Mouse (Mus musculus) bone marrow macrophage, adult 2 months (primary cell): ENCODE results near the gene Srms. TPM values are rescaled to one million over a fixed set of nuclear protein-coding genes. Genes with fewer than 3 reads are reported as not detected.
A peak's percentile ranks its signal among the peaks of the same experiment; 100 is the strongest.

Source experiments
- H3K27ac ChIP-seq: 2 replicates; pipeline ENCODE4 v1.5.1; 2012; ENCODE audit warnings: low read depth, low read length; ENCODE audit not compliant: insufficient read depth
- H3K4me1 ChIP-seq: 2 replicates; pipeline ENCODE4 v1.6.1; 2012; ENCODE audit warnings: low read length; ENCODE audit not compliant: control insufficient read depth, insufficient read depth
- H3K4me3 ChIP-seq: 2 replicates; pipeline ENCODE4 v1.5.1; 2012; ENCODE audit warnings: mild to moderate bottlenecking, low read length, moderate library complexity; ENCODE audit not compliant: insufficient read depth
- CTCF ChIP-seq: IDR thresholded peaks from 2 replicates; pipeline ENCODE4 v1.5.1; 2012; ENCODE audit warnings: low read depth, mild to moderate bottlenecking, low read length, moderate library complexity
- POLR2A ChIP-seq: IDR thresholded peaks from 2 replicates; pipeline ENCODE4 v1.6.1; 2012; ENCODE audit warnings: mild to moderate bottlenecking, low read depth, low read length, borderline replicate concordance
- polyA plus RNA-seq: library from polyadenylated mRNA; stranded (reverse); fragments of >200 nt; gene quantifications from 2 replicates; pipeline ENCODE4 v1.2.4, GENCODE M21; 2012; ENCODE audit not compliant: missing spikeins, insufficient read depth, insufficient read length

Gene Srms
- polyA plus RNA-seq = not detected in 2 replicates

DNA sequence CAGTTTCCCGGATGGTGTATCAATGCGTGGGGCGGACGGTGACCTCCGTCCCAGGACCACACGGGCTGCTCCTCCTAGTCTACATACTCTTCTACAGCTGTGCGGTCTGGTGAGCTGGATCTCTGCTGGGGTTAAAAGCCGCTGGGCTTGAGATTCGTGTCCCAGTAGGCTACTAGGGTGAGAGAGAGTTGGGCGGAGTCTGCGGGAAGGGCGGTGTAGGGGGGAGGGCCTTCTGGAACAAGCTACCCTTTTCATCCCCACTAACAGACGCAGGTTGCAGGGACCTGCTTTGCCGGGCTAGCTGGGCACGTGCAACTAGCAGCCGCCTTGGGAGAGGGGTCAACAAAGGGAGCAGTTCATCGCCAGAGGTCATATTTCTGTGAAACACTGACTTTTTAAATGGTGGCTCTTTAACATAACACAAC is at the start of gene Srms:
Gene Srms, minus strand, starts transcription at position 165 of the 425 bp plus-strand sequence.
- TF ChIP-seq POLR2A (no peak), CTCF (no peak)
- no peaks in the 10 kb centered on the region for H3K4me1 ChIP-seq
- peak within 1 kb of the TSS; percentile 12 for H3K4me3 ChIP-seq
- no peak within 1 kb of the TSS for H3K27ac ChIP-seq

GRCm38 (mm10) chr2:181253248-181253647 is 40.3 kb upstream of the Srms start:
- no peaks in the 10 kb centered on the region for H3K4me1 ChIP-seq
- no peak overlapping the region for H3K27ac ChIP-seq
- TF ChIP-seq CTCF (no peak), POLR2A (no peak)
- no peak overlapping the region for H3K4me3 ChIP-seq

DNA sequence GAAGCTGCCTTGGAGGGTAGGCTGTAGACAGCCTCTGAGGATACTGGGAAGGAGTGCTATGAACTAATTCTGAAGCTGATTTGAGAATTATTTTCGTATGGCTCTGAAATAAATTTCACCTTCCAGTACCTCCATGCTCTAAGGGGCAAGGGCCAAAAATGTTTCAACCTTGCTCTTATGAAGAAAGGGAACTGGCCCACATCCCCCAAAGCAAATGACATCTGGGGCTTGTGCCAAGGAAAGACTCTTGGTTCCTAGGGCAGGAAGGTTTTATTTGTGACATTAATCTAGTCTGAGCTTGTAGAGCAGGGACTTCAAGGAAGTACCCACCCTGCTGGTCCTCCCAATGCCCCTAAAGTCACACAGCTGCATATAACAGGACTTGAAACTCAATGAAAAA is 38.9 kb upstream of the Srms start:
- no peak for TF ChIP-seq POLR2A
- no peak for TF ChIP-seq CTCF
- Histone ChIP-seq H3K4me3 (no peak overlapping the region), H3K27ac (no peak overlapping the region), H3K4me1 (no peaks in the 10 kb centered on the region)

DNA sequence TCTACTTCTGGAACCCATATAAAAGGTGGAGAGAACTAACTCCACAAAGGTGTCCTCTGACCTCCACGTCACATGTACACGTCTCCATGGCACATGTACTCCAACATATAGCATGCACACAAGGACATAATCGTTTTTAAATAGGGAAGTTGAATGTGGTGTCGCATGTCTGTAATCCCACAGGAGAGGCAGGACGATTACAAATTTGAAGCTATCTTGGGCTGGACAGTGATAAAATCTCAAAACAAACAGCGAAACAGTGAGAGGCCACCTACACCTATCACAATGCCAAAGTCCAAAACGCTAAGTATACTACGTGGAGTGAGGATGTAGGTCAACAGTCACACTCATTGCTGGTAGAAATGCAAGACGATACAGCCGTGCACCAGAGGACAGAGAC is 36.2 kb upstream of the Srms start:
- peaks cover 3% of the 10 kb centered on the region for H3K4me1 ChIP-seq
- H3K4me3 ChIP-seq = no peak overlapping the region
- TF ChIP-seq POLR2A (no peak), CTCF (no peak)
- H3K27ac ChIP-seq = no peak overlapping the region

- no peak overlapping the region for H3K27ac ChIP-seq
- TF ChIP-seq CTCF = no peak
- no peak for TF ChIP-seq POLR2A
- H3K4me1 ChIP-seq = peaks cover 12% of the 10 kb centered on the region
- no peak overlapping the region for H3K4me3 ChIP-seq
Measured at GRCm38 (mm10) chr2:181245031-181245430, 32.0 kb upstream of the Srms start.

DNA sequence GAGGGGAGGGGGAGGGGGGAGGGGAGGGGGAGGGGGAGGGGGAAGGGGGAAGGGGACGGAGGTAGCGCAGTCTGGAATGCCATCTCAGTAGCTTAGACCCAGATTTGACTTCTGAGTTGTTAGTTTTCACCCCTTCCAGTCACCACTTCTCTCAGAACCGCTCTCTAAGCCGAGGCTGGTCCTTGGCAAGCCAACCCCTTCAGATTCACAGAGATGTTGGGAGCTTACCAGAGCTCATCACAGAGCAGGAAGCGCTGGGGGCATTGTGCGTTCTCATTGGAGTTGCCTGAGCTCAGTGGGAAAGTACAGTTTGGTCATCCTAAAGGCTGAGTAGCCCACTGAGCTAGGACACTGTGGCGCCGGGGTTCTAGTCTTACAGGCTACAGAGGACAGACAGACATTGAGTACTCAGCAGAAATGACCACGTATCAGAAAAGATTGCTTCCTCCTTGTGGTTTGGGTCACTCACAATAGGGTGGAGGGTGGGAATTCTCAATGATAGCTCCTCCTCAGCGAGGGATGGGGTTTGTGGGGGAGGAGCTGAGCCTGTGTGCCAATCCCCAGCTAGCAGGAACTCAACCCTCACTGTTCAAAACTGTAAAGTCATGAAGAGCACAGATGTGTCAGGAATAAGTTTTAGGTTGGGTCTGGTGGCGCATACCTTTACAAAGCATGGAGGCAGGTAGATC is 30.9 kb upstream of the Srms start:
- Histone ChIP-seq H3K27ac (no peak overlapping the region), H3K4me3 (peak overlapping the region; percentile 44), H3K4me1 (peaks cover 15% of the 10 kb centered on the region)
- TF ChIP-seq CTCF (no peak), POLR2A (no peak)

GRCm38 (mm10) chr2:181242314-181242665 is 29.3 kb upstream of the Srms start:
- no peak for TF ChIP-seq POLR2A
- TF ChIP-seq CTCF = no peak
- H3K27ac ChIP-seq = no peak overlapping the region
- H3K4me1 ChIP-seq = peaks cover 21% of the 10 kb centered on the region
- H3K4me3 ChIP-seq = peak overlapping the region; percentile 69

- no peak for TF ChIP-seq CTCF
- no peak for TF ChIP-seq POLR2A
- Histone ChIP-seq H3K4me3 (peak within 1 kb of the TSS; percentile 69), H3K27ac (no peak within 1 kb of the TSS), H3K4me1 (peaks cover 24% of the 10 kb centered on the region)
Measured at GRCm38 (mm10) chr2:181241602-181242313, 28.8 kb upstream of the Srms start, which contains the start of gene Helz2. Gene Helz2 (minus strand): TSS chr2:181242027.

- TF ChIP-seq CTCF (no peak), POLR2A (no peak)
- H3K4me1 ChIP-seq = peaks cover 29% of the 10 kb centered on the region
- no peak overlapping the region for H3K27ac ChIP-seq
- peak overlapping the region; percentile 69 for H3K4me3 ChIP-seq
Measured at GRCm38 (mm10) chr2:181240806-181241440, 27.9 kb upstream of the Srms start.

DNA sequence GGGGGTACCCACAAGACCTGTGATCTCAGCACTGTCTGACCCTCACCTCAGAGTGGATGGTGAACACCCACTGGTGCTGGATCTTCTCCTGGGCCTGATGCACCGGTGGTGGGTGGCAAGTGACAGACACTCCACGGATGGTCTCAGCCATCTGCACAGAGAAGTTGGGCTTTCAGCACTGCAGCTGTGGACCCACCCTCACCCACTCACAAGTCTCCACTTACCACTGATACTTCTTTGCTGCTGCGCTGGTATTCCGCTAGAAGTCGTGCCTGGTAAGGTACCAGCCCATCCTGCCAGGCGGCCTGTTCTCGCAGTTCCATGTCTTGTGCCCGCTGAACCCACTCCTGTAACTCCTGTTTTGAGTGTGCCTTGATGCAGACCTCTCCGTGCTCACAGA is 26.3 kb upstream of the Srms start:
- H3K4me1 ChIP-seq = peaks cover 27% of the 10 kb centered on the region
- no peak for TF ChIP-seq CTCF
- no peak for TF ChIP-seq POLR2A
- no peak overlapping the region for H3K27ac ChIP-seq
- no peak overlapping the region for H3K4me3 ChIP-seq
